Mouse (Mus musculus) intestine, embryonic 16.5 days (tissue): ENCODE results near the gene Ficd. TPM values are rescaled to one million over a fixed set of nuclear protein-coding genes. Genes with fewer than 3 reads are reported as not detected.

Experiments used
- ATAC-seq: fragments of 200-750 bp; cut with Nextera tagmentation; 2 replicates; pipeline ENCODE4 v1.8.0; 2017; ENCODE audit warnings: moderate TSS enrichment, moderate library complexity
- H3K27ac ChIP-seq: fragments of 300-500 bp; sonication (generic); 2 replicates; pipeline ENCODE4 v1.5.1; 2014; ENCODE audit warnings: mild to moderate bottlenecking, low read length
- H3K27me3 ChIP-seq: fragments of 300-500 bp; sonication (generic); replicated peaks from 2 replicates; pipeline ENCODE4 v1.6.1; 2014; ENCODE audit warnings: low read length, control low read depth, mixed read lengths; ENCODE audit not compliant: control insufficient read depth, insufficient read depth
- H3K36me3 ChIP-seq: fragments of 300-500 bp; sonication (generic); 2 replicates; pipeline ENCODE4 v1.6.1; 2014; ENCODE audit warnings: low read length, control low read depth; ENCODE audit not compliant: control insufficient read depth, insufficient read depth
- H3K4me1 ChIP-seq: fragments of 300-500 bp; sonication (generic); 2 replicates; pipeline ENCODE4 v1.6.1; 2014; ENCODE audit warnings: low read length, control low read depth, mixed read lengths; ENCODE audit not compliant: control insufficient read depth, insufficient read depth
- H3K4me2 ChIP-seq: fragments of 300-500 bp; sonication (generic); 2 replicates; pipeline ENCODE4 v1.6.1; 2014; ENCODE audit warnings: low read depth, low read length, control low read depth
- H3K4me3 ChIP-seq: fragments of 300-500 bp; sonication (generic); 2 replicates; pipeline ENCODE4 v1.5.1; 2014; ENCODE audit warnings: mild to moderate bottlenecking, low read length
- H3K9ac ChIP-seq: fragments of 300-500 bp; sonication (generic); 2 replicates; pipeline ENCODE4 v1.6.1; 2014; ENCODE audit warnings: low read depth, low read length
- H3K9me3 ChIP-seq: fragments of 300-500 bp; sonication (generic); 2 replicates; pipeline ENCODE4 v1.6.1; 2016; ENCODE audit warnings: low read length, control low read depth; ENCODE audit not compliant: control insufficient read depth
- WGBS: fragments of 180-500 bp; shearing (Covaris S2); extraction: QIAGEN DNeasy Blood & Tissue Kit; methylation state at CpG from one replicate; pipeline ENCODE4 v1.1.7; 2014; 5-methylcytosine and 5-hydroxymethylcytosine counted together
- polyA plus RNA-seq: library from polyadenylated mRNA; unstranded; fragments of >200 nt; fragmentation: Nextera tagmentation; extraction: Ambion mirVana; gene quantifications from 2 replicates; pipeline ENCODE4 v1.2.1, GENCODE M21; 2015

Gene Ficd
- polyA plus RNA-seq, 1 experiment from 2014 or later = 5.6 TPM

DNA sequence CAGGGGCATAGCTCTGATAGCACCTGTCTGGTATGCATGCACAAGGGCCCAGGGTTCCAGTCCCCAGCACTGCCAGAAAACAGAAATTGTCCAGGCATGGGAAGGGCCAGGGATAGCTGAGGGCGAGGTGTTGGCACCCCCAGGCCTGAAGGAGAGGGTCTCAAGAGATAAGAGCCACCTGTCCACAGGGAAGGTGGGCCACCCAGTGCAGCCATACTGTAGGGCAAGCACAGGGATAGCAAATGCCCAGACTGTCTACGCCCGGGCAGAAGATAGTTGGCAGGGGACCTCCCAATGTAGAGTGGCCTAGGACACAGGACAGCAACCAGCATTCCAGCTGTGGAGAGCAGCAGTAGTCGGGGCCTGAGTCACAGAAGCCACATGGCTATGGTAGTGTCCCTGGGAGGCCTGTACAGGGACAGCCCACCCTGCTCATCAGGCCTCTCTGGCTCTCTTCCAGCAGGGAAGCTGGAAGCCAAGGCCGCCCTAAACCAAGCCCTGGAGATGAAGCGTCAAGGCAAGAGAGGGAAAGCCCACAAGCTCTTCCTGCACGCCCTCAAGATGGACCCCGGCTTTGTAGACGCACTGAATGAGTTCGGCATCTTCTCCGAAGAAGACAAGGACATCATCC, 2.1 kb downstream of the Ficd start:
- H3K4me2 ChIP-seq = no peak overlapping the region
- peaks cover 10% of the 10 kb centered on the region for H3K4me1 ChIP-seq
- no peaks in the 10 kb centered on the region for H3K9me3 ChIP-seq
- H3K27me3 ChIP-seq = no peaks in the 10 kb centered on the region
- no peak overlapping the region for H3K4me3 ChIP-seq
- no peak overlapping the region for H3K27ac ChIP-seq
- WGBS = 87% methylated on average over 11 of the region's 11 CpGs
- H3K36me3 ChIP-seq = peaks cover 17% of the 10 kb centered on the region
- no peak overlapping the region for H3K9ac ChIP-seq
- ATAC-seq = no peak

- over 99% methylated on average over 5 of the region's 5 CpGs for WGBS
- Histone ChIP-seq H3K36me3 (peaks cover 69% of the 10 kb centered on the region), H3K9ac (no peak overlapping the region), H3K4me3 (no peak overlapping the region), H3K27ac (no peak overlapping the region), H3K27me3 (no peaks in the 10 kb centered on the region), H3K4me2 (no peak overlapping the region), H3K4me1 (no peaks in the 10 kb centered on the region), H3K9me3 (no peaks in the 10 kb centered on the region)
- no peak for ATAC-seq
Measured at GRCm38 (mm10) chr5:113747629-113748028, 12.0 kb downstream of the Ficd start.

DNA sequence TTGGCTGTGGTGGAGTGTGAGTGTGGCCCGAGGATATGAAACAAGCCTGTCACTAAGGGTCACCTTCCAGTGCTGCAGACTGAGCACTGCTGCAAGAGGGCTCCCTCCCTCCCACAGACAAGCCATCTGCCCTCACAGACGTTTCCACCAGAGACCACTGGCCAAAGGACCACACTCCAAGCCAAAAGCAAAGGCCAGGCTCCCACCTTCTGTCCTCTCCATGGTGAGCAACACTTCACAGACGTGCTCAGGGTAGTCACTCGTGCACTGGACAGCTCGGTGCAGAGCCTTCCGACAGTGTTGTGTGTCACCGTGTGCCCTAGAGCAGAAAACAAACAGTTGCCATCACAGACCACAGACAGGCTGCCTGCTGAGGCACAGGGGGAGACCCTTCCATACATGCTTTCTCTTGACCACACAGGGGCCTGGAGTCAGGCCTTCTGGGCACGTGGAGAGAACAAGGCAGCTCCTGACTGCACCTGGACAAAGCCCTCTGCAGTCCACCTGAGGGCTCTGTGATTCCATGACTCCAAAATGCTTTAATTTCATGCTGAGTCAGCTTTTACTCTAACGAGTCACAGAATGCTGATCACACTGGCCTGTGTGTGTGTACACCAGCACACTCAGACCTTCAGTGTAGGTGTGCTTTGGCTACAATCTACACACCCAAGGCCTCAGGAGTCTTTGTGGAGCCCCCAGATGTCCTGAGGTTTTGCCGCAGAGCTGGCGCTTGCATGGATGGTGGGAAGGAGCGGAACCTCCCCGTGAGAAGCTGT, 13.1 kb downstream of the Ficd start:
- Histone ChIP-seq H3K36me3 (peaks cover 60% of the 10 kb centered on the region), H3K9me3 (no peaks in the 10 kb centered on the region), H3K4me3 (no peak overlapping the region), H3K4me1 (no peaks in the 10 kb centered on the region), H3K27me3 (no peaks in the 10 kb centered on the region), H3K4me2 (no peak overlapping the region), H3K27ac (no peak overlapping the region), H3K9ac (no peak overlapping the region)
- ATAC-seq = no peak
- 96% methylated on average over 13 of the region's 13 CpGs for whole genome bisulfite sequencing

GRCm38 (mm10) chr5:113751521-113752157, 16.0 kb downstream of the Ficd start:
- peaks cover 52% of the 10 kb centered on the region for H3K36me3 ChIP-seq
- H3K4me1 ChIP-seq = no peaks in the 10 kb centered on the region
- no peaks in the 10 kb centered on the region for H3K9me3 ChIP-seq
- no peak overlapping the region for H3K9ac ChIP-seq
- no peaks in the 10 kb centered on the region for H3K27me3 ChIP-seq
- no peak overlapping the region for H3K4me3 ChIP-seq
- H3K4me2 ChIP-seq = no peak overlapping the region
- H3K27ac ChIP-seq = no peak overlapping the region
- ATAC-seq = no peak
- WGBS = 87% methylated on average over 9 of the region's 9 CpGs

- no peaks in the 10 kb centered on the region for H3K4me1 ChIP-seq
- H3K27me3 ChIP-seq = no peaks in the 10 kb centered on the region
- no peaks in the 10 kb centered on the region for H3K9me3 ChIP-seq
- no peak overlapping the region for H3K4me2 ChIP-seq
- peaks cover 47% of the 10 kb centered on the region for H3K36me3 ChIP-seq
- no peak overlapping the region for H3K9ac ChIP-seq
- 87% methylated on average over 15 of the region's 15 CpGs for WGBS
- no peak overlapping the region for H3K4me3 ChIP-seq
- H3K27ac ChIP-seq = no peak overlapping the region
- ATAC-seq = no peak
Measured at GRCm38 (mm10) chr5:113755347-113756030, 19.9 kb downstream of the Ficd start.

DNA sequence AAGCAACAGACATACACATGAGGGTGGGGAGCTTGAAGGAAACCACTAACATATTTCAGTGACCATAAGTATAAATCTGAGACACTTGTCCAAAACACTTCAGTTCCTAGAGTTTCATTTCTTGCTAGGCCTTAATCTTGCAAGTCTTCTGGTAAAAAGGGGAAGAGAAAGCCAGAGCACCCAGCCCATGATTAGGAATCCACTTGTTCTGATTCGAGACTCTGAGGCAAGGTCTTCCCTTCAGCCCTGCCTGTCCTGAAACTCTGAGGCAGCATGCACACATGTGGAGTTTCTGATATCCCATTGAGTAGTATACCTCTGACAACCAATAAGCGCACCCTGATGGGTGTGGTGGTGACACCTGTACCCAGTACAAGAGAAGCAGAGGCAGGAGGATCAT, 26.0 kb downstream of the Ficd start:
- Histone ChIP-seq H3K4me2 (no peak overlapping the region), H3K4me1 (peaks cover 12% of the 10 kb centered on the region; the same call in 1 of the 2 replicates), H3K27ac (no peak overlapping the region), H3K27me3 (no peaks in the 10 kb centered on the region), H3K9ac (no peak overlapping the region), H3K9me3 (no peaks in the 10 kb centered on the region), H3K36me3 (peaks cover 49% of the 10 kb centered on the region), H3K4me3 (no peak overlapping the region)
- 90% methylated on average over 2 of the region's 2 CpGs for WGBS
- ATAC-seq = no peak

DNA sequence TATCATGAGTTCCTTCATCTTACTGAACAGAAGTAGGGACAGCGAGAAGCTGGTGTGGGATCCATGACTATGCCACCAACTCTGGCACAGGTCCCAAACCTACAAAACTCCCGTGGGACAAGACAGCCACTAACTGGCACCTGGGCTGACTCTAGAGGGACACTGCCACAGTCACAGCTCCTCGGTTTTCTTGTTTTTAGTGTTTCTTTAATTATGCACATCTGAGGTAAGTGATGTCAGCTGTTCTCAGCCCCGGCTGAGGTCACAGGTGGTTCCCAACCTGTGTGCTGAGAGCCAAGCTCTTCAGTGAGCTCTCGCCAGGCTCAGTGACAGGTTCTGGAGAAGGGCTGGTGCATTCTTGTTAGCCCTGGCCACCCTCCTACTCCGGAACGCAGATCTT, 28.8 kb downstream of the Ficd start:
- Histone ChIP-seq H3K4me2 (no peak overlapping the region), H3K9ac (no peak overlapping the region), H3K27me3 (no peaks in the 10 kb centered on the region), H3K27ac (no peak overlapping the region), H3K36me3 (peaks cover 33% of the 10 kb centered on the region), H3K4me1 (peaks cover 14% of the 10 kb centered on the region; the same call in 1 of the 2 replicates), H3K4me3 (no peak overlapping the region), H3K9me3 (no peaks in the 10 kb centered on the region)
- no peak for ATAC-seq
- WGBS = 90% methylated on average over 7 of the region's 7 CpGs

GRCm38 (mm10) chr5:113765641-113766526, 30.3 kb downstream of the Ficd start:
- no peak for ATAC-seq
- Histone ChIP-seq H3K4me2 (no peak overlapping the region), H3K4me3 (no peak overlapping the region), H3K9ac (no peak overlapping the region), H3K27ac (no peak overlapping the region), H3K9me3 (no peaks in the 10 kb centered on the region), H3K4me1 (peaks cover 24% of the 10 kb centered on the region), H3K27me3 (no peaks in the 10 kb centered on the region), H3K36me3 (peaks cover 28% of the 10 kb centered on the region)
- WGBS = 80% methylated on average over 13 of the region's 13 CpGs
